Mouse (Mus musculus) erythroblast, embryonic 14.5 days (primary cell): ENCODE measurements around the gene Atp1a2.

Experiments
- GATA1 ChIP-seq: IDR thresholded peaks from 2 replicates; pipeline ENCODE4 v1.6.1; 2012; ENCODE audit warnings: low read length, inconsistent platforms, mixed read lengths
- TAL1 ChIP-seq: IDR thresholded peaks from 3 replicates; pipeline ENCODE4 v1.6.1; 2012; ENCODE audit warnings: low read length, inconsistent platforms, mixed read lengths

DNA sequence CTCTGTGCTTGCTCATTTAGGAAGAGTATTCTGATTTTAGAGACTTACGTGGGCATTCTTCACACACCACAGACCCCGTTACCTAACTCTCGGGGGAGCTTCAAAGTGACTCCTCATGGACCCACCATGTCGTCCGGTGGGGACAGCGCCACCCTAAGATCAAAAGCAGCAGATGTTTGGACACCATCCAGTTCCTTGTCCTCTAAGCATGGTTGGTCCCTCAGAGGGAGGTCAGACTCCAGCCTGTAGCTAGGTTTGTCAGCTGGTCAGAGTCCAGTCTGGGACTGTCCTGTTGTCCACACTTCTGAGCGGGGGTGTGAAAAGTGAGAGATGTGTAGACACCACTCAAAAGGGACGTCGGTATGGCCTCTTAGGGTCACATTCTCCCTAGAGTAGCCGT is 48.8 kb upstream of the Atp1a2 start:
- no peak for TF ChIP-seq TAL1
- no peak for TF ChIP-seq GATA1
